Mouse (Mus musculus): Measurements from ENCODE around the gene Larp1b.

- TF ChIP-seq POLR2A (IDR thresholded peaks at IDR 0.05; ENCODE audit: low read depth, low read length): no peak
- TF ChIP-seq CTCF (IDR thresholded peaks at IDR 0.05; ENCODE audit: extremely low read depth, insufficient read length, insufficient replicate concordance, low read depth, low read length): no peak
Measured at GRCm38 (mm10) chr3:41014946-41015345, 65.3 kb downstream of the Larp1b start.

All from small intestine, adult 2 months (tissue).